Mouse (Mus musculus) CH12.LX (cell line): ENCODE measurements at regions not wholly inside any gene's neighbourhood (a gene's known extent, or its start where the extent isn't known, plus 50 kb on each side); places are given as distances from the start of the nearest gene placed in this dataset.

ENCODE experiments used
- DNase-seq: peaks from one replicate; pipeline ENCODE4 v3.0.0-alpha.2; 2013; ENCODE audit errors: extremely low read depth
- H3K27ac ChIP-seq: 2 replicates; pipeline ENCODE4 v1.5.1; 2012; ENCODE audit warnings: low read depth, mild to moderate bottlenecking, control low read depth, moderate library complexity; ENCODE audit not compliant: insufficient read depth
- H3K27me3 ChIP-seq: replicated peaks from 2 replicates; pipeline ENCODE3; 2012; ENCODE audit warnings: inconsistent platforms
- H3K36me3 ChIP-seq, 2 experiments: replicated peaks in 1 of 2; 2 replicates each; pipeline versions ENCODE3 to v1.6.1; 2012; ENCODE audit warnings: inconsistent platforms in 1 of 2, low read length in 1 of 2, mild to moderate bottlenecking in 1 of 2, mixed read lengths in 1 of 2, moderate library complexity in 1 of 2; ENCODE audit not compliant: control insufficient read depth in 1 of 2, insufficient read depth in 1 of 2
- H3K4me1 ChIP-seq, 2 experiments: 2 replicates each; pipeline ENCODE4 v1.6.1; 2012; ENCODE audit warnings: inconsistent platforms in 1 of 2, moderate library complexity in 1 of 2; ENCODE audit not compliant: insufficient read depth in 2 of 2, control insufficient read depth in 1 of 2
- H3K4me2 ChIP-seq: 2 replicates; pipeline ENCODE4 v1.6.1; 2012; ENCODE audit warnings: low read depth, mild to moderate bottlenecking, control low read depth; ENCODE audit not compliant: poor library complexity, insufficient read depth, severe bottlenecking
- H3K4me3 ChIP-seq, 3 experiments: fragments of 150-350 bp in 1 of 3; sonication (generic) in 1 of 3; replicated peaks in 1 of 3; 2 replicates each; pipeline versions ENCODE3 to v1.5.1; 2011 to 2012; ENCODE audit warnings: low read depth in 2 of 3, low read length in 2 of 3, mild to moderate bottlenecking in 2 of 3, moderate library complexity in 2 of 3, control low read depth in 1 of 3, improper control_type of control experiment in 1 of 3, inconsistent platforms in 1 of 3, mixed read lengths in 1 of 3; ENCODE audit not compliant: poor library complexity in 1 of 3
- H3K79me2 ChIP-seq: replicated peaks from 2 replicates; pipeline ENCODE4 v1.6.1; 2012; ENCODE audit warnings: mild to moderate bottlenecking, moderate library complexity; ENCODE audit not compliant: control insufficient read depth, poor library complexity, insufficient read depth, severe bottlenecking; ENCODE audit errors: extremely low read depth
- H3K9ac ChIP-seq: 2 replicates; pipeline ENCODE4 v1.6.1; 2012; ENCODE audit warnings: low read depth, mild to moderate bottlenecking, control low read depth, moderate library complexity; ENCODE audit not compliant: insufficient read depth
- H3K9me3 ChIP-seq: replicated peaks from 2 replicates; pipeline ENCODE3; 2012; ENCODE audit warnings: low read length, inconsistent platforms, mixed read lengths
- CHD1 ChIP-seq: IDR thresholded peaks from 2 replicates; pipeline ENCODE4 v1.6.1; 2012; ENCODE audit warnings: low read depth, low read length, improper control_type of control experiment, inconsistent platforms
- CTCF ChIP-seq, 2 experiments: IDR thresholded peaks in 1 of 2; conservative IDR thresholded peaks in 1 of 2; 2 replicates each; pipeline ENCODE4 v1.5.1; 2011 to 2012; ENCODE audit warnings: low read depth in 2 of 2, low read length in 2 of 2, improper control_type of control experiment in 1 of 2, inconsistent platforms in 1 of 2, mild to moderate bottlenecking in 1 of 2, moderate library complexity in 1 of 2
- ELF1 ChIP-seq: IDR thresholded peaks from 2 replicates; pipeline ENCODE4 v1.6.1; 2014; ENCODE audit warnings: low read depth, mild to moderate bottlenecking, inconsistent platforms, low read length, improper control_type of control experiment
- EP300 ChIP-seq: IDR thresholded peaks from 2 replicates; pipeline ENCODE4 v1.6.1; 2011; ENCODE audit warnings: low read length, improper control_type of control experiment
- ETS1 ChIP-seq: conservative IDR thresholded peaks from 2 replicates; pipeline ENCODE4 v1.6.1; 2012; ENCODE audit warnings: low read depth, mild to moderate bottlenecking, inconsistent platforms, low read length, improper control_type of control experiment, moderate library complexity
- GABPA ChIP-seq: IDR thresholded peaks from 2 replicates; pipeline ENCODE4 v1.6.1; 2012; ENCODE audit warnings: low read depth, low read length, improper control_type of control experiment, inconsistent platforms; ENCODE audit not compliant: insufficient replicate concordance
- HCFC1 ChIP-seq: IDR thresholded peaks from 2 replicates; pipeline ENCODE4 v1.6.1; 2012; ENCODE audit warnings: low read depth, mild to moderate bottlenecking, inconsistent platforms, low read length, improper control_type of control experiment
- KAT2A ChIP-seq: IDR thresholded peaks from 2 replicates; pipeline ENCODE4 v1.6.1; 2012; ENCODE audit warnings: low read length, improper control_type of control experiment, inconsistent platforms; ENCODE audit not compliant: insufficient replicate concordance
- MEF2A ChIP-seq: IDR thresholded peaks from 2 replicates; pipeline ENCODE4 v1.6.1; 2014; ENCODE audit warnings: low read depth, mild to moderate bottlenecking, inconsistent platforms, low read length, improper control_type of control experiment, borderline replicate concordance
- MYC ChIP-seq: IDR thresholded peaks from 2 replicates; pipeline ENCODE4 v1.6.1; 2011; ENCODE audit warnings: low read depth, mild to moderate bottlenecking, improper control_type of control experiment, low read length
- NRF1 ChIP-seq: IDR thresholded peaks from 2 replicates; pipeline ENCODE4 v1.6.1; 2014; ENCODE audit warnings: low read depth, mild to moderate bottlenecking, inconsistent platforms, low read length, improper control_type of control experiment, moderate library complexity
- POLR2AphosphoS2 ChIP-seq: IDR thresholded peaks from 2 replicates; pipeline ENCODE4 v1.6.1; 2011; ENCODE audit warnings: low read depth, low read length, improper control_type of control experiment
- TBP ChIP-seq: conservative IDR thresholded peaks from 2 replicates; pipeline ENCODE4 v1.6.1; 2011; ENCODE audit warnings: low read depth, low read length, improper control_type of control experiment
- USF2 ChIP-seq: conservative IDR thresholded peaks from 2 replicates; pipeline ENCODE4 v1.6.1; 2011; ENCODE audit warnings: low read depth, low read length, improper control_type of control experiment
- ZKSCAN1 ChIP-seq: IDR thresholded peaks from 2 replicates; pipeline ENCODE4 v1.6.1; 2012; ENCODE audit warnings: low read depth, inconsistent platforms, low read length, improper control_type of control experiment, borderline replicate concordance
- ZMIZ1 ChIP-seq: IDR thresholded peaks from 2 replicates; pipeline ENCODE4 v1.6.1; 2012; ENCODE audit warnings: low read depth, mild to moderate bottlenecking, inconsistent platforms, low read length, improper control_type of control experiment
- dilution Hi-C: fragments of 300-500 bp; cut with MboI; formaldehyde crosslinking; loops from 2 replicates; pipeline ENCODE4 v1.14.3; 2020; ENCODE audit warnings: low sequenced_read_pairs; ENCODE audit not compliant: extremely low pct_unique_long_range_greater_than_20kb, extremely low pct_ligation_motif_present
- in situ Hi-C: fragments of 300-500 bp; cut with MboI; formaldehyde crosslinking; loops from 3 replicates; pipeline ENCODE4 v1.14.3; 2019; ENCODE audit warnings: low sequenced_read_pairs, low pct_ligation_motif_present, low pct_unique_long_range_greater_than_20kb, mixed read lengths

- DNase-seq = no peak
- Histone ChIP-seq H3K79me2 (no peaks in the 10 kb centered on the region), H3K27me3 (no peaks in the 10 kb centered on the region), H3K4me3 (peak overlapping the region in 1 of 3 experiments; percentile 54), H3K4me1 (peaks cover 7 to 40% of the 10 kb centered on the region in 2 experiments; a peak in 3 of 4 replicates), H3K9me3 (peaks cover 5% of the 10 kb centered on the region), H3K36me3 (no peaks in the 10 kb centered on the region), H3K27ac (no peak overlapping the region), H3K9ac (peak overlapping the region; percentile 68), H3K4me2 (peak overlapping the region; percentile 98)
- in situ Hi-C loops = loop anchor here (5.0 kb wide), 2 partner anchors 88 to 178 kb away; partner anchors contain the start of gene Fut8
- dilution Hi-C loops = no loop called here
- no peak for TF ChIP-seq ZKSCAN1
- no peak for TF ChIP-seq CTCF (conservative IDR thresholded peaks at IDR 0.05 in 1 of 2, IDR thresholded peaks at IDR 0.05 in 1 of 2; ENCODE audit: low read depth in 2 of 2, low read length in 2 of 2)
- TF ChIP-seq ELF1 = no peak
- no peak for TF ChIP-seq CHD1
- TF ChIP-seq NRF1 = no peak
- no peak for TF ChIP-seq MEF2A
- TF ChIP-seq HCFC1 = no peak
- no peak for TF ChIP-seq MYC
- TF ChIP-seq KAT2A = no peak
- no peak for TF ChIP-seq ETS1
- no peak for TF ChIP-seq GABPA
- no peak for TF ChIP-seq TBP
- no peak for TF ChIP-seq POLR2AphosphoS2
- TF ChIP-seq EP300 = no peak
- no peak for TF ChIP-seq USF2
These were observed 97.7 kb upstream of the Max start for GRCm38 (mm10) chr12:77059679-77060059.

GRCm38 (mm10) chr12:77058596-77059190 lies 96.7 kb upstream of the Max start:
- H3K4me2 ChIP-seq = no peak overlapping the region
- no peak for DNase-seq
- TF ChIP-seq ZMIZ1 (no peak), HCFC1 (no peak)
- dilution Hi-C loops (no loop called here), in situ Hi-C loops (loop anchor here (5.0 kb wide), 2 partner anchors 89 to 179 kb away; partner anchors contain the start of gene Fut8)
- H3K9ac ChIP-seq = no peak overlapping the region
- no peak overlapping the region for H3K27ac ChIP-seq
- H3K36me3 ChIP-seq = no peaks in the 10 kb centered on the region
- no peaks in the 10 kb centered on the region for H3K27me3 ChIP-seq
- H3K79me2 ChIP-seq = no peaks in the 10 kb centered on the region
- peaks cover 4 to 42% of the 10 kb centered on the region in 2 experiments; a peak in 2 of 4 replicates for H3K4me1 ChIP-seq
- H3K9me3 ChIP-seq = peaks cover under 1% of the 10 kb centered on the region
- H3K4me3 ChIP-seq = no peak overlapping the region
